Mouse (Mus musculus) hindbrain, embryonic 13.5 days (tissue): ENCODE data around the gene Kirrel3. TPM values are rescaled to one million over a fixed set of nuclear protein-coding genes. Genes with fewer than 3 reads are reported as not detected.

Experiments used
- ATAC-seq: fragments of 200-750 bp; cut with Nextera tagmentation; 2 replicates; pipeline ENCODE4 v1.8.0; 2017; ENCODE audit warnings: moderate TSS enrichment; ENCODE audit not compliant: low FRiP score
- H3K27ac ChIP-seq: fragments of 300-500 bp; sonication (generic); 2 replicates; pipeline ENCODE4 v1.5.1; 2015; ENCODE audit warnings: inconsistent platforms, mild to moderate bottlenecking, moderate library complexity
- H3K27me3 ChIP-seq: fragments of 300-500 bp; sonication (generic); 2 replicates; pipeline ENCODE4 v1.6.1; 2015; ENCODE audit warnings: mild to moderate bottlenecking, inconsistent platforms
- H3K36me3 ChIP-seq: fragments of 300-500 bp; sonication (generic); 2 replicates; pipeline ENCODE4 v1.6.1; 2015; ENCODE audit warnings: mild to moderate bottlenecking, inconsistent platforms
- H3K4me1 ChIP-seq: fragments of 300-500 bp; sonication (generic); replicated peaks from 2 replicates; pipeline ENCODE4 v1.6.1; 2015; ENCODE audit warnings: inconsistent platforms
- H3K4me2 ChIP-seq: fragments of 300-500 bp; sonication (generic); 2 replicates; pipeline ENCODE4 v1.6.1; 2015; ENCODE audit warnings: inconsistent platforms, mild to moderate bottlenecking, moderate library complexity
- H3K4me3 ChIP-seq: fragments of 300-500 bp; sonication (generic); 2 replicates; pipeline ENCODE4 v1.5.1; 2015; ENCODE audit warnings: mild to moderate bottlenecking, inconsistent platforms
- H3K9ac ChIP-seq: fragments of 300-500 bp; sonication (generic); 2 replicates; pipeline ENCODE4 v1.6.1; 2015; ENCODE audit warnings: mild to moderate bottlenecking, inconsistent platforms
- H3K9me3 ChIP-seq: fragments of 300-500 bp; sonication (generic); 2 replicates; pipeline ENCODE4 v1.6.1; 2016; ENCODE audit warnings: inconsistent platforms
- WGBS: fragments of 180-500 bp; shearing (Covaris S2); methylation state at CpG from one replicate; pipeline ENCODE4 v1.1.7; 2015; 5-methylcytosine and 5-hydroxymethylcytosine counted together
- polyA plus RNA-seq: library from polyadenylated mRNA; unstranded; fragments of >200 nt; fragmentation: Nextera tagmentation; extraction: Ambion mirVana; gene quantifications from 2 replicates; pipeline ENCODE4 v1.2.1, GENCODE M21; 2015

The Kirrel3 gene
- polyA plus RNA-seq, 1 experiment from 2014 or later, result 26.2 TPM

- H3K9ac ChIP-seq, result peak overlapping the region; percentile 20; the same call in 1 of the 2 replicates
- no peaks in the 10 kb centered on the region for H3K36me3 ChIP-seq
- H3K4me3 ChIP-seq, result no peak overlapping the region
- no peaks in the 10 kb centered on the region for H3K9me3 ChIP-seq
- no peak overlapping the region for H3K4me2 ChIP-seq
- 54% methylated on average over 2 of the region's 2 CpGs for WGBS
- no peak overlapping the region for H3K27ac ChIP-seq
- no peaks in the 10 kb centered on the region for H3K27me3 ChIP-seq
- peaks cover 10% of the 10 kb centered on the region for H3K4me1 ChIP-seq
- no peak for ATAC-seq
Observed at GRCm38 (mm10) chr9:34861775-34862174, 376.1 kb downstream of the Kirrel3 start.

GRCm38 (mm10) chr9:34865606-34866005 lies 379.9 kb downstream of the Kirrel3 start:
- no peaks in the 10 kb centered on the region for H3K36me3 ChIP-seq
- WGBS, result 83% methylated on average over 6 of the region's 6 CpGs
- H3K27ac ChIP-seq, result no peak overlapping the region
- H3K9me3 ChIP-seq, result no peaks in the 10 kb centered on the region
- H3K4me1 ChIP-seq, result peaks cover 19% of the 10 kb centered on the region
- no peak for ATAC-seq
- no peak overlapping the region for H3K4me3 ChIP-seq
- no peaks in the 10 kb centered on the region for H3K27me3 ChIP-seq
- H3K4me2 ChIP-seq, result no peak overlapping the region
- H3K9ac ChIP-seq, result no peak overlapping the region

- Histone ChIP-seq H3K4me1 (peaks cover 25% of the 10 kb centered on the region), H3K4me3 (no peak overlapping the region), H3K36me3 (no peaks in the 10 kb centered on the region), H3K9me3 (no peaks in the 10 kb centered on the region), H3K27ac (peak overlapping the region; percentile 67), H3K4me2 (0 out of 2 replicates have a peak overlapping the region, but pooled peaks have one; percentile 13), H3K27me3 (0 out of 2 replicates have a peak, but pooled peaks cover 6% of the 10 kb centered on the region), H3K9ac (peak overlapping the region; percentile 60)
- ATAC-seq, result peak; percentile 46; the same call in 1 of the 2 replicates
- 14% methylated on average over 15 of the region's 15 CpGs for WGBS
Observed at GRCm38 (mm10) chr9:34871316-34871966, 385.7 kb downstream of the Kirrel3 start.

GRCm38 (mm10) chr9:34875238-34875637 lies 389.5 kb downstream of the Kirrel3 start:
- Histone ChIP-seq H3K4me2 (no peak overlapping the region), H3K4me1 (peaks cover 16% of the 10 kb centered on the region), H3K36me3 (no peaks in the 10 kb centered on the region), H3K27ac (no peak overlapping the region), H3K4me3 (no peak overlapping the region), H3K9ac (no peak overlapping the region), H3K9me3 (no peaks in the 10 kb centered on the region), H3K27me3 (0 out of 2 replicates have a peak, but pooled peaks cover 11% of the 10 kb centered on the region)
- WGBS, result 75% methylated on average over 6 of the region's 6 CpGs
- ATAC-seq, result no peak

- ATAC-seq, result no peak
- Histone ChIP-seq H3K4me3 (no peak overlapping the region), H3K4me1 (peaks cover 10% of the 10 kb centered on the region), H3K36me3 (no peaks in the 10 kb centered on the region), H3K9ac (no peak overlapping the region), H3K9me3 (no peaks in the 10 kb centered on the region), H3K4me2 (no peak overlapping the region), H3K27ac (no peak overlapping the region), H3K27me3 (0 out of 2 replicates have a peak, but pooled peaks cover 13% of the 10 kb centered on the region)
- 77% methylated on average over 3 of the region's 3 CpGs for WGBS
Observed at GRCm38 (mm10) chr9:34877186-34877585, 391.5 kb downstream of the Kirrel3 start.

GRCm38 (mm10) chr9:34877799-34878198 lies 392.1 kb downstream of the Kirrel3 start:
- Histone ChIP-seq H3K36me3 (no peaks in the 10 kb centered on the region), H3K4me3 (no peak overlapping the region), H3K4me2 (no peak overlapping the region), H3K27me3 (0 out of 2 replicates have a peak, but pooled peaks cover 13% of the 10 kb centered on the region), H3K4me1 (peaks cover 14% of the 10 kb centered on the region), H3K9ac (no peak overlapping the region), H3K9me3 (no peaks in the 10 kb centered on the region), H3K27ac (no peak overlapping the region)
- WGBS, result 60% methylated on average over 3 of the region's 3 CpGs
- no peak for ATAC-seq

GRCm38 (mm10) chr9:34881750-34882149 lies 396.1 kb downstream of the Kirrel3 start:
- H3K36me3 ChIP-seq, result no peaks in the 10 kb centered on the region
- H3K4me1 ChIP-seq, result peaks cover 21% of the 10 kb centered on the region
- no peak overlapping the region for H3K4me3 ChIP-seq
- H3K9ac ChIP-seq, result no peak overlapping the region
- peak overlapping the region; percentile 18; the same call in 1 of the 2 replicates for H3K27ac ChIP-seq
- 15% methylated on average over 5 of the region's 5 CpGs for whole genome bisulfite sequencing
- no peaks in the 10 kb centered on the region for H3K9me3 ChIP-seq
- no peak overlapping the region for H3K4me2 ChIP-seq
- H3K27me3 ChIP-seq, result 0 out of 2 replicates have a peak, but pooled peaks cover 7% of the 10 kb centered on the region
- ATAC-seq, result no peak

GRCm38 (mm10) chr9:34882211-34882610 lies 396.5 kb downstream of the Kirrel3 start:
- 0 out of 2 replicates have a peak, but pooled peaks have one; percentile 30 for ATAC-seq
- H3K27ac ChIP-seq, result peak overlapping the region; percentile 18; the same call in 1 of the 2 replicates
- WGBS, result 2% methylated on average over 2 of the region's 2 CpGs

GRCm38 (mm10) chr9:34883122-34883521 lies 397.4 kb downstream of the Kirrel3 start:
- H3K9me3 ChIP-seq, result no peaks in the 10 kb centered on the region
- ATAC-seq, result no peak
- WGBS, result 19% methylated on average over 4 of the region's 4 CpGs

More at GRCm38 (mm10) chr9:34882211-34882610, 396.5 kb downstream of the Kirrel3 start:
- H3K27me3 ChIP-seq, result 0 out of 2 replicates have a peak, but pooled peaks cover 7% of the 10 kb centered on the region
- no peaks in the 10 kb centered on the region for H3K36me3 ChIP-seq
- no peak overlapping the region for H3K9ac ChIP-seq
- H3K4me1 ChIP-seq, result peaks cover 23% of the 10 kb centered on the region
- H3K9me3 ChIP-seq, result no peaks in the 10 kb centered on the region
- no peak overlapping the region for H3K4me3 ChIP-seq
- H3K4me2 ChIP-seq, result no peak overlapping the region

GRCm38 (mm10) chr9:34884325-34884724 lies 398.6 kb downstream of the Kirrel3 start:
- Histone ChIP-seq H3K4me2 (no peak overlapping the region), H3K4me1 (peaks cover 41% of the 10 kb centered on the region), H3K9ac (no peak overlapping the region), H3K36me3 (no peaks in the 10 kb centered on the region), H3K27me3 (0 out of 2 replicates have a peak, but pooled peaks cover 7% of the 10 kb centered on the region), H3K9me3 (no peaks in the 10 kb centered on the region), H3K27ac (no peak overlapping the region), H3K4me3 (no peak overlapping the region)
- WGBS, result 93% methylated on average over 3 of the region's 3 CpGs
- no peak for ATAC-seq

More at GRCm38 (mm10) chr9:34883122-34883521, 397.4 kb downstream of the Kirrel3 start:
- H3K9ac ChIP-seq, result no peak overlapping the region
- H3K27ac ChIP-seq, result no peak overlapping the region
- H3K4me1 ChIP-seq, result peaks cover 33% of the 10 kb centered on the region
- no peak overlapping the region for H3K4me2 ChIP-seq
- no peaks in the 10 kb centered on the region for H3K36me3 ChIP-seq
- H3K4me3 ChIP-seq, result no peak overlapping the region
- 0 out of 2 replicates have a peak, but pooled peaks cover 7% of the 10 kb centered on the region for H3K27me3 ChIP-seq

GRCm38 (mm10) chr9:34884942-34885341 lies 399.2 kb downstream of the Kirrel3 start:
- 0 out of 2 replicates have a peak, but pooled peaks cover 4% of the 10 kb centered on the region for H3K27me3 ChIP-seq
- WGBS, result 69% methylated on average over 3 of the region's 3 CpGs
- peaks cover 41% of the 10 kb centered on the region for H3K4me1 ChIP-seq
- no peaks in the 10 kb centered on the region for H3K36me3 ChIP-seq
- H3K9me3 ChIP-seq, result no peaks in the 10 kb centered on the region
- H3K27ac ChIP-seq, result no peak overlapping the region
- no peak overlapping the region for H3K4me3 ChIP-seq
- H3K9ac ChIP-seq, result no peak overlapping the region
- ATAC-seq, result no peak
- no peak overlapping the region for H3K4me2 ChIP-seq

- ATAC-seq, result no peak
- 55% methylated on average over 5 of the region's 5 CpGs for WGBS
Observed at GRCm38 (mm10) chr9:34886746-34887145, 401.1 kb downstream of the Kirrel3 start.

More at GRCm38 (mm10) chr9:34886746-34887145, 401.1 kb downstream of the Kirrel3 start:
- Histone ChIP-seq H3K4me1 (peaks cover 38% of the 10 kb centered on the region), H3K4me3 (no peak overlapping the region), H3K27me3 (no peaks in the 10 kb centered on the region), H3K36me3 (no peaks in the 10 kb centered on the region), H3K9me3 (no peaks in the 10 kb centered on the region), H3K27ac (peak overlapping the region; percentile 30; the same call in 1 of the 2 replicates), H3K4me2 (no peak overlapping the region), H3K9ac (no peak overlapping the region)
